Mouse (Mus musculus) ES-E14 (cell line): ENCODE results near the gene Slc9a9.

Experiments
- CHD2 ChIP-seq: IDR thresholded peaks from 2 replicates; pipeline ENCODE4 v1.6.1; 2014; ENCODE audit warnings: mild to moderate bottlenecking, low read depth, low read length, inconsistent platforms
- MAFK ChIP-seq: IDR thresholded peaks from 2 replicates; pipeline ENCODE4 v1.6.1; 2014; ENCODE audit warnings: mild to moderate bottlenecking, low read depth, low read length, inconsistent platforms; ENCODE audit not compliant: insufficient read depth
- ZC3H11A ChIP-seq: IDR thresholded peaks from 2 replicates; pipeline ENCODE4 v1.6.1; 2012; ENCODE audit warnings: low read depth, mild to moderate bottlenecking, inconsistent platforms, low read length, borderline replicate concordance

DNA sequence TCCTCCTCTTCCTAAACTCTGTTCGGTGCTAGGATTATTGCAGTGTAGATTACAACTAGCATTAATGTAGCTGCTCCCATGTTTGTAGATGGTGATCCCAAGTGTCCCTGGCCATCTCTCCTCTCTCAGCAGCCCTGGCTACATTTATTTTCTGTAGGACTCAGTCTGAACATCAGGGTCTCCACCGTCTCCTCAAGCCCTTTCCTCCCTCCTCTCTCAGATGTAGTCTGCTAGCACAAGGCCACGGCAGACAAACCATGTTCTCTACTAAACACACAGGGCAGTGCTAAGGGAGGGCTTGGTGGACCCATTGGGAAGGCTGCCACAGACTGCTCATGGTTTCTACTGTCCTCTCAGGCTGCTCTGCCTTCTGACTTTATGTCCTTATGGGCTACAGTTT lies 397.3 kb downstream of the Slc9a9 start:
- TF ChIP-seq MAFK (no peak), ZC3H11A (no peak), CHD2 (no peak)
